Mouse (Mus musculus): ENCODE results near the gene Hes3. TPM values are rescaled to one million over a fixed set of nuclear protein-coding genes. Genes with fewer than 3 reads are reported as not detected.
A peak's percentile ranks its signal among the peaks of the same experiment; 100 is the strongest.

Gene Hes3
- total and polyA plus RNA-seq, 3 experiments = not detected

GRCm38 (mm10) chr4:152296371-152296770 is 4.9 kb upstream of the Hes3 start:
- intact Hi-C loops (cut with DNase I) = loop anchor here (2.0 to 10.0 kb wide), 3 partner anchors 22 to 272 kb away; partner anchors contain the start of genes Rnf207 and Zbtb48
- TF ChIP-seq EP300 (IDR thresholded peaks at IDR 0.05; ENCODE audit: insufficient read depth, low read depth, low read length) (no peak), POLR2A (IDR thresholded peaks at IDR 0.05; ENCODE audit: insufficient read depth, low read depth, low read length) (no peak), CTCF (IDR thresholded peaks at IDR 0.05) (no peak)
- Histone ChIP-seq H3K4me3 (peak overlapping the region; percentile 61), H3K9ac (ENCODE audit: low read depth, low read length) (peak overlapping the region; percentile 58), H3K36me3 (ENCODE audit: control insufficient read depth, insufficient read depth, low read length) (no peaks in the 10 kb centered on the region), H3K79me2 (replicated peaks; ENCODE audit: control insufficient read depth, insufficient read depth, low read length) (peaks cover 5% of the 10 kb centered on the region; the same call in 1 of the 2 replicates), H3K27me3 (ENCODE audit: control insufficient read depth, insufficient read depth, low read length) (no peaks in the 10 kb centered on the region), H3K27ac (peak overlapping the region; percentile 90), H3K4me1 (ENCODE audit: control insufficient read depth, insufficient read depth, low read length) (peaks cover 8% of the 10 kb centered on the region)
- no peak for DNase-seq
- 1% methylated on average over 8 of the region's 8 CpGs for WGBS

DNA sequence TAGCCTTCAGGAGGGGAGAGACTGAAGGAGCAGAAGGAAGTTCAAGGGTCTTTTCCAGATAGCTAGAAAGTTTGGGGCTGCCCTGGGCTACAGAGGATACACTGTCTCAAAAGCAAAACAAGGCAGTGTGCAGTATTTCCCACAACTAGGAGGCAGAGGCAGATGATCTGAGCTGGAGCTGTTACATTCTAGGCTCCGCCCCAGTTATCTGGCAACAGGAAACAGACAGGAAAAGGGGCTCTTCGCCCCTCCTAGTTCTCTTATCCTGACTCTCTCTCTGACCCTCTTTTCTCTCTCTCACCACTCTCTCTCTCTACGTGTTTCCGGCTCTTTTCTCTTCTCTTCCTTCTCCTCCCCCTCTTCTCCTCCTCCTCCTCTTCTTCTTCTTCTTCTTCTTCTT is 4.5 kb upstream of the Hes3 start:
- WGBS = 26% methylated on average over 4 of the region's 4 CpGs
- no peak for DNase-seq

DNA sequence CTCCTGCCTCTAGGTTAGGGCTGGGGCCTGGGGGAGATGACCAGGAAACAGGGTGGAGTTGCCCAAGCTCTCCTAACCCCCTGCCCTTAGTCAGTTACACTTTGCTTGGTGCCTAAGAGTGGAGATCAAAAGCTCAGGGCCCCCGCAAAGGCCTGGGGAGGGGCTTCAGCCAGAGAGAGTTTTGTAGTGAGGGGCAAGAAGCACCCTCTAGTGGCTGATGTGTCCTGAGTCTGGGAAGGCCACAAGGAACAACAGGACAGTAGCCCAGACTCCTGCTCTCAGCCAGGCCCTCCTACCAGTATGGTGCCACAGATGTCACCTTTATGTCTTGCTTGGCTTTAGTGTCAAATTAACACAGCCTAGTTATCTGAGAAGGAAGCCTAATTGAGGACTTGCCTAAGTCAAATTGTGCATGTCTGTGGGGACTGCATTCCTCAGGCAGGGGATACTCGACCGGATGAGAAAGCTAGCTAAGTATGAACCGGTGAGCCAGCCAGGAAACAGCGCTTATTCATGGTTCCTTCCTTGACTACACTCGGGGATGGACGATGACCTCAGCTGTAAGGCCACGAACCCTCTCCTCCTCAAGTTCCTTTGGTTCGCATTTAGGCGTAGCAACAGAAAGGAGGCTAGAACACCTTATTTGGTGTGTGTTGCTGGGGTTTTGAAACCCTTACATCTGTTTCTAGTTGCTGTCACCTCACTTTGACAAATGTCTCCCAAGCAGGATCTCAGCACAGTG is 2.9 kb upstream of the Hes3 start:
- no peak overlapping the region for H3K4me3 ChIP-seq
- peaks cover 5% of the 10 kb centered on the region; the same call in 1 of the 2 replicates for H3K79me2 ChIP-seq (replicated peaks; ENCODE audit: control insufficient read depth, insufficient read depth, low read length)
- intact Hi-C loops (cut with DNase I) = loop anchor here (10.0 kb wide), 1 partner anchor 270 kb away; the partner anchor contains the start of gene Zbtb48
- WGBS = 28% methylated on average over 10 of the region's 10 CpGs
- no peak for TF ChIP-seq EP300 (IDR thresholded peaks at IDR 0.05; ENCODE audit: insufficient read depth, low read depth, low read length)
- peak; percentile 50 for TF ChIP-seq CTCF (IDR thresholded peaks at IDR 0.05)
- peaks cover 6% of the 10 kb centered on the region; the same call in 1 of the 2 replicates for H3K27me3 ChIP-seq (ENCODE audit: control insufficient read depth, insufficient read depth, low read length)
- DNase-seq = no peak
- H3K27ac ChIP-seq = peak overlapping the region; percentile 28; the same call in 1 of the 2 replicates
- no peak overlapping the region for H3K9ac ChIP-seq (ENCODE audit: low read depth, low read length)
- peaks cover 8% of the 10 kb centered on the region for H3K4me1 ChIP-seq (ENCODE audit: control insufficient read depth, insufficient read depth, low read length)
- H3K36me3 ChIP-seq (ENCODE audit: control insufficient read depth, insufficient read depth, low read length) = no peaks in the 10 kb centered on the region

More for the DNA sequence above, 4.5 kb upstream of the Hes3 start:
- H3K27me3 ChIP-seq (ENCODE audit: control insufficient read depth, insufficient read depth, low read length) = no peaks in the 10 kb centered on the region
- no peak overlapping the region for H3K9ac ChIP-seq (ENCODE audit: low read depth, low read length)
- no peak for TF ChIP-seq CTCF (IDR thresholded peaks at IDR 0.05)
- no peak for TF ChIP-seq EP300 (IDR thresholded peaks at IDR 0.05; ENCODE audit: insufficient read depth, low read depth, low read length)
- TF ChIP-seq POLR2A (IDR thresholded peaks at IDR 0.05; ENCODE audit: insufficient read depth, low read depth, low read length) = no peak
- peaks cover 8% of the 10 kb centered on the region for H3K4me1 ChIP-seq (ENCODE audit: control insufficient read depth, insufficient read depth, low read length)
- no peak overlapping the region for H3K27ac ChIP-seq
- intact Hi-C loops (cut with DNase I) = loop anchor here (2.0 to 10.0 kb wide), 3 partner anchors 23 to 271 kb away; partner anchors contain the start of genes Rnf207 and Zbtb48
- no peak overlapping the region for H3K4me3 ChIP-seq
- H3K79me2 ChIP-seq (replicated peaks; ENCODE audit: control insufficient read depth, insufficient read depth, low read length) = peaks cover 5% of the 10 kb centered on the region; the same call in 1 of the 2 replicates
- H3K36me3 ChIP-seq (ENCODE audit: control insufficient read depth, insufficient read depth, low read length) = no peaks in the 10 kb centered on the region

- Histone ChIP-seq H3K36me3 (ENCODE audit: control insufficient read depth, insufficient read depth, low read length) (no peaks in the 10 kb centered on the region), H3K4me3 (no peak overlapping the region), H3K9ac (ENCODE audit: low read depth, low read length) (no peak overlapping the region), H3K27ac (no peak overlapping the region), H3K4me1 (ENCODE audit: control insufficient read depth, insufficient read depth, low read length) (peaks cover 5% of the 10 kb centered on the region), H3K79me2 (replicated peaks; ENCODE audit: control insufficient read depth, insufficient read depth, low read length) (no peaks in the 10 kb centered on the region), H3K27me3 (ENCODE audit: control insufficient read depth, insufficient read depth, low read length) (peaks cover 9% of the 10 kb centered on the region; the same call in 1 of the 2 replicates)
- WGBS = 57% methylated on average over 12 of the region's 12 CpGs
- intact Hi-C loops (cut with DNase I) = loop anchor here (10.0 kb wide), 1 partner anchor 267 kb away; the partner anchor contains the start of gene Zbtb48
- no peak for DNase-seq
- no peak for TF ChIP-seq POLR2A (IDR thresholded peaks at IDR 0.05; ENCODE audit: insufficient read depth, low read depth, low read length)
- no peak for TF ChIP-seq CTCF (IDR thresholded peaks at IDR 0.05)
- no peak for TF ChIP-seq EP300 (IDR thresholded peaks at IDR 0.05; ENCODE audit: insufficient read depth, low read depth, low read length)
Measured at GRCm38 (mm10) chr4:152292102-152292765, 772 bp upstream of the Hes3 start.

DNA sequence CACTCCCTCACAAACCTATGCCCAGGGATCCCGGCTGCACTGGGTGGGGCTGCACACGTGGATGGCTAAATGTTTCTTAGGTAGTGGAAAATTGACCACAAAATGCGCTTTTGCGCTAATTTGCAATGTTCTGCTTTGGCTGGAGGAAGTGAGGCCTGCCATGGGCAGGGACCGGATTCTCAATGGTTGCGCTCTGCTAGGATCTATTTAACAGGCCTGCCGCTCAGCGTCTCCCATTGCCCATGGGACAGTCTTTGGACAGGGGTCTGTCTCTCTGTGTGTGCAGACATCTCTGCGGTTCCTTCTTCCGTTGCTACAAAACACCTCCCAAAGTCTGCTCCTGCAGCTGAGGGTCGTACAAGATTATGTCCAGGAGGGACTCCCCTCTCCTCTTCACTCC is 471 bp downstream of the Hes3 start:
- TF ChIP-seq CTCF (IDR thresholded peaks at IDR 0.05) (no peak), EP300 (IDR thresholded peaks at IDR 0.05; ENCODE audit: insufficient read depth, low read depth, low read length) (no peak), POLR2A (IDR thresholded peaks at IDR 0.05; ENCODE audit: insufficient read depth, low read depth, low read length) (no peak)

More for the DNA sequence above, 471 bp downstream of the Hes3 start:
- Histone ChIP-seq H3K4me3 (no peak overlapping the region), H3K4me1 (ENCODE audit: control insufficient read depth, insufficient read depth, low read length) (peaks cover 3% of the 10 kb centered on the region; the same call in 1 of the 2 replicates), H3K27me3 (ENCODE audit: control insufficient read depth, insufficient read depth, low read length) (peaks cover 13% of the 10 kb centered on the region; the same call in 1 of the 2 replicates), H3K79me2 (replicated peaks; ENCODE audit: control insufficient read depth, insufficient read depth, low read length) (no peaks in the 10 kb centered on the region), H3K9ac (ENCODE audit: low read depth, low read length) (no peak overlapping the region), H3K27ac (no peak overlapping the region), H3K36me3 (ENCODE audit: control insufficient read depth, insufficient read depth, low read length) (no peaks in the 10 kb centered on the region)
- intact Hi-C loops (cut with DNase I) = loop anchor here (10.0 kb wide), 1 partner anchor 266 kb away; the partner anchor contains the start of gene Zbtb48
- 46% methylated on average over 11 of the region's 11 CpGs for WGBS
- no peak for DNase-seq
